Comparison of ENCODE assay signal across 8 mouse cellular contexts in genomic region chr12:113220447-113220846, GRCm38 (mm10). TPM values are rescaled to one million over a fixed set of nuclear protein-coding genes. Genes with fewer than 3 reads are reported as not detected.
DNase-seq lines count a peak whose midpoint lies in the region; ATAC-seq and TF ChIP-seq lines count a peak whose summit lies in the region.

No protein-coding gene starts in this region.

- peak; percentile 34 for DNase-seq in 3134 (ENCODE audit: extremely low read depth, insufficient read length, low spot score)
- DNase-seq in Muller cell, postnatal 12 days (ENCODE audit: inconsistent ontology term) = peak; percentile 29
- peak; percentile 79 for DNase-seq in embryo, embryonic 10.5 days (ENCODE audit: low spot score)
- DNase-seq in heart, embryonic 10.5 days (ENCODE audit: low spot score) = peak; percentile 82
- peak; percentile 55 for DNase-seq in liver, adult 2 months (ENCODE audit: extremely low read depth, low read depth, low spot score)
- DNase-seq in midbrain, postnatal 0 days (ENCODE audit: low spot score) = peak; percentile 81

- no peaks in the 10 kb centered on the region for H3K4me1 ChIP-seq in heart, embryonic 10.5 days
- H3K4me1 ChIP-seq in kidney, embryonic 14.5 days (ENCODE audit: control insufficient read depth, insufficient read depth, low read length) = no peaks in the 10 kb centered on the region
- no peaks in the 10 kb centered on the region for H3K4me1 ChIP-seq in liver, adult 2 months (ENCODE audit: control insufficient read depth, insufficient read depth, low read length)
- no peaks in the 10 kb centered on the region for H3K4me1 ChIP-seq in midbrain, postnatal 0 days (ENCODE audit: insufficient read depth, low read length)
- no peaks in the 10 kb centered on the region for H3K4me1 ChIP-seq in stomach, embryonic 15.5 days

- H3K27ac ChIP-seq in heart, embryonic 10.5 days = no peak overlapping the region
- H3K27ac ChIP-seq in kidney, embryonic 14.5 days (ENCODE audit: low read depth, low read length) = no peak overlapping the region
- H3K27ac ChIP-seq in liver, adult 2 months (replicated peaks; ENCODE audit: insufficient read depth, low read depth, low read length) = no peak overlapping the region
- no peak overlapping the region for H3K27ac ChIP-seq in midbrain, postnatal 0 days (ENCODE audit: low read depth, low read length)
- H3K27ac ChIP-seq in stomach, embryonic 15.5 days = no peak overlapping the region

- no peaks in the 10 kb centered on the region for H3K79me2 ChIP-seq in liver, adult 2 months (ENCODE audit: control insufficient read depth, insufficient read depth, low read length)

- no peak for TF ChIP-seq POLR2A in liver, adult 2 months (IDR thresholded peaks at IDR 0.05; ENCODE audit: extremely low read depth, insufficient read depth, low read length)

- no peak overlapping the region for H3K9ac ChIP-seq in kidney, embryonic 14.5 days (ENCODE audit: low read depth, low read length)
- no peak overlapping the region for H3K9ac ChIP-seq in liver, adult 2 months (ENCODE audit: low read depth, low read length)
- H3K9ac ChIP-seq in midbrain, postnatal 0 days (replicated peaks; ENCODE audit: low read length, poor library complexity, severe bottlenecking) = no peak overlapping the region
- H3K9ac ChIP-seq in stomach, embryonic 15.5 days = no peak overlapping the region

- H3K27me3 ChIP-seq in heart, embryonic 10.5 days (ENCODE audit: insufficient read depth, poor library complexity, severe bottlenecking) = no peaks in the 10 kb centered on the region
- H3K27me3 ChIP-seq in kidney, embryonic 14.5 days (ENCODE audit: control insufficient read depth, insufficient read depth, low read length) = no peaks in the 10 kb centered on the region
- no peaks in the 10 kb centered on the region for H3K27me3 ChIP-seq in liver, adult 2 months (ENCODE audit: control insufficient read depth, insufficient read depth, low read length)
- H3K27me3 ChIP-seq in midbrain, postnatal 0 days (ENCODE audit: insufficient read depth, low read length) = no peaks in the 10 kb centered on the region
- H3K27me3 ChIP-seq in stomach, embryonic 15.5 days (replicated peaks) = no peaks in the 10 kb centered on the region

- ATAC-seq in kidney, embryonic 14.5 days (ENCODE audit: low FRiP score, low TSS enrichment) = peak; percentile 13; the same call in 1 of the 2 replicates
- ATAC-seq in midbrain, postnatal 0 days (ENCODE audit: low FRiP score) = peak; percentile 59
- ATAC-seq in stomach, embryonic 15.5 days (ENCODE audit: insufficient read depth, low FRiP score, low read depth) = 0 out of 2 replicates have a peak, but pooled peaks have one; percentile 8

- no peaks in the 10 kb centered on the region for H3K36me3 ChIP-seq in heart, embryonic 10.5 days
- no peaks in the 10 kb centered on the region for H3K36me3 ChIP-seq in kidney, embryonic 14.5 days (ENCODE audit: control insufficient read depth, insufficient read depth, low read length)
- no peaks in the 10 kb centered on the region for H3K36me3 ChIP-seq in liver, adult 2 months (ENCODE audit: control insufficient read depth, insufficient read depth, low read length)
- H3K36me3 ChIP-seq in midbrain, postnatal 0 days (ENCODE audit: insufficient read depth, low read length) = no peaks in the 10 kb centered on the region
- H3K36me3 ChIP-seq in stomach, embryonic 15.5 days = no peaks in the 10 kb centered on the region

- H3K9me3 ChIP-seq in heart, embryonic 10.5 days = no peaks in the 10 kb centered on the region
- H3K9me3 ChIP-seq in kidney, embryonic 14.5 days (ENCODE audit: control insufficient read depth, low read length) = no peaks in the 10 kb centered on the region
- H3K9me3 ChIP-seq in midbrain, postnatal 0 days (ENCODE audit: low read length) = no peaks in the 10 kb centered on the region
- no peaks in the 10 kb centered on the region for H3K9me3 ChIP-seq in stomach, embryonic 15.5 days

- H3K4me2 ChIP-seq in kidney, embryonic 14.5 days (replicated peaks; ENCODE audit: low read depth, low read length) = no peak overlapping the region
- H3K4me2 ChIP-seq in midbrain, postnatal 0 days (ENCODE audit: low read depth, low read length, poor library complexity, severe bottlenecking) = no peak overlapping the region
- H3K4me2 ChIP-seq in stomach, embryonic 15.5 days = no peak overlapping the region

- no peak overlapping the region for H3K4me3 ChIP-seq in heart, embryonic 10.5 days
- H3K4me3 ChIP-seq in kidney, embryonic 14.5 days (ENCODE audit: low read length) = no peak overlapping the region
- no peak overlapping the region for H3K4me3 ChIP-seq in liver, adult 2 months (ENCODE audit: insufficient read depth, low read depth, low read length)
- H3K4me3 ChIP-seq in midbrain, postnatal 0 days (ENCODE audit: low read depth, low read length) = no peak overlapping the region
- no peak overlapping the region for H3K4me3 ChIP-seq in stomach, embryonic 15.5 days (replicated peaks)

- TF ChIP-seq CTCF in liver, adult 2 months (IDR thresholded peaks at IDR 0.05; ENCODE audit: low read depth, low read length) = peak; percentile 72
- peak; percentile 87 for TF ChIP-seq CTCF in midbrain, postnatal 0 days (IDR thresholded peaks at IDR 0.05)

- WGBS in heart, embryonic 10.5 days = 39% methylated on average over 4 of the region's 4 CpGs
- 38% methylated on average over 4 of the region's 4 CpGs for WGBS in kidney, embryonic 14.5 days
- 45% methylated on average over 4 of the region's 4 CpGs for WGBS in liver, adult 2 months
- WGBS in midbrain, postnatal 0 days = 48% methylated on average over 4 of the region's 4 CpGs
- 40% methylated on average over 4 of the region's 4 CpGs for WGBS in stomach, embryonic 15.5 days

RNA-seq across cellular contexts. Expression of gene Tmem121, which starts 34.7 kb away (rescaled TPM):
- polyA plus RNA-seq in heart, embryonic 10.5 days (2016; fragmentation: Nextera tagmentation; extraction: Ambion mirVana) = 2.6 and 6.1 TPM in 2 replicates
- polyA plus RNA-seq in kidney, embryonic 14.5 days (2014; fragmentation: Nextera tagmentation; extraction: Ambion mirVana) = 4.2 and 13.9 TPM in 2 replicates
- not detected in 2 replicates for total RNA-seq in liver, adult 2 months (2014; rRNA removed)
- not detected in 2 replicates for polyA plus RNA-seq in liver, adult 2 months (2012; rRNA removed)
- total RNA-seq in midbrain, postnatal 0 days (2014; rRNA removed) = 80.8 and 89.1 TPM in 2 replicates
- 63.6 and 67.5 TPM in 2 replicates for polyA plus RNA-seq in midbrain, postnatal 0 days (2015; fragmentation: Nextera tagmentation; extraction: Ambion mirVana)
- polyA plus RNA-seq in stomach, embryonic 15.5 days (2015; fragmentation: Nextera tagmentation; extraction: Ambion mirVana) = 8.4 and 10.5 TPM in 2 replicates

Comparison
In these comparisons a context has a peak if more than half of its experiments do, and no peak if none do; other contexts are left out.
1. DNase-seq: peak in every context shown above with its lines; median percentile 82 in heart, embryonic 10.5 days; 81 in midbrain, postnatal 0 days; 79 in embryo, embryonic 10.5 days; 55 in liver, adult 2 months; 34 in 3134; 29 in Muller cell, postnatal 12 days.
2. ATAC-seq: peak in every context shown above with its lines; median percentile 59 in midbrain, postnatal 0 days; 13 in kidney, embryonic 14.5 days; 8 in stomach, embryonic 15.5 days.